Mouse (Mus musculus): Measurements from ENCODE around the gene 1110051M20Rik. TPM values are rescaled to one million over a fixed set of nuclear protein-coding genes. Genes with fewer than 3 reads are reported as not detected.

The 1110051M20Rik gene
- 13.8 TPM for polyA plus RNA-seq (2014; fragmentation: Illumina TruSeq; extraction: RNeasy Lipid Tissue Mini Kit (QIAGEN cat#74804); ENCODE audit: low read depth, low replicate concordance)

DNA sequence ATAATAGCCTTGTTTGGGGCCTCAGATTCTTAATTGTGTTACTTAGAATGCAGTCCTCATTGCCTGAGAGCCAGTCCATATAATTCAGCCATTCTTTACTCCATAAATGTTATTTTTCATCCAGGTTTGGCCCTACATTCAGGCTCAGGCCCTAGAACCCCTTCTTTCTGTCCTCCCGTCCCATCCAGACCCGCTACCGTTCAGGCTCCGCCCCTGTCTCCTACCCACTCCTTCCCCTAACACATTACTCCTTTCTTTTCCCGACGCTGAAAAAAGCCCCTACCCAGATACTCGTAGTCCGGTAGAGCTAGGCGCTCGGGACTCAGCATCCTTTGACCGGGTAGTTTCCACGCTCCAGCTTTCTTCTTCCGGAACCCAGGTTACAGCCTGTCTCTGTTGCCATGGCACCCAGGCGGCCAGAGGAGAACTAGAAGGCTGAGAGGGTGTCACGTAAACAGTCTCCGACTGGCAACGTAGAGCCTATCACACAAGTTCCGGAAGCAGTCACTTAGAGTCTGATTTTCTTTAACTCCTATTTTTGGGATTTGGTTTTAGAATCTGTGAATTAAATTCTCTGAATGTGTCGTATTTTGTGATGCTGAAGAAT lies at the start of gene 1110051M20Rik:
Gene 1110051M20Rik, minus strand, starts transcription at position 419 of the 607 bp plus-strand sequence.

DNA sequence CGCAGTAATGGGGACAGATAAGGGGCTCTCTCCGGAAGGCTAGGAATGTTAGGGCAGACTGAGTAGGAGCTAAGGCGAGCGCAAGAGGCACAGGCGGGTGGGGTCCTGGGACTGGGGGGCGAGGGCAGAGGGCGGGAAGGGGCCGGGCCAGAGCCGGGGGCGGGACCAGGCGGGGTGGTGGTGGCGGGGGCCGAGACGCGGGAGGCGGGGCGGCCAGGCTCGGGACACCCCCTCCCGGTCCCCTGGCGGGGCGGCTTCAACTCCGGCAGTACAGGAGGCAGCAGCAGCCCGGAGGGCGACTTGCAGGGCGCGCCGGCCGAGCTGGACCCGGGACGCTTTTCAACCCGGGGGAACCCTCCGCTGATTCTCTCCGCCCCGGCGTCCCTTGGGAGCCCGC lies 12.8 kb upstream of the 1110051M20Rik start, which contains the start of gene Lrp4:
Gene Lrp4, plus strand, starts transcription at position 253 of the 397 bp plus-strand sequence.

GRCm38 (mm10) chr2:91264711-91265681 lies 179.5 kb downstream of the 1110051M20Rik start, which contains the start of gene Arfgap2:
TSS of gene Arfgap2 (plus strand) at chr2:91264974.

GRCm38 (mm10) chr2:91255661-91256150 lies 188.8 kb downstream of the 1110051M20Rik start, which contains the start of gene Pacsin3:
TSS of gene Pacsin3 (plus strand) at chr2:91255954.

GRCm38 (mm10) chr2:91236601-91237510 lies 207.6 kb downstream of the 1110051M20Rik start, which contains the start of gene Ddb2:
TSS of gene Ddb2 (minus strand) at chr2:91236982.

Other genes with a start within 250 kb of the 1110051M20Rik start
- gene Nr1h3, start 241.9 kb downstream of the 1110051M20Rik start, polyA plus RNA-seq (2014; fragmentation: Illumina TruSeq; extraction: RNeasy Lipid Tissue Mini Kit (QIAGEN cat#74804); ENCODE audit: low read depth, low replicate concordance), result 0.87 TPM
- 70.3 TPM for gene Acp2, start 241.8 kb downstream of the 1110051M20Rik start, polyA plus RNA-seq (2014; fragmentation: Illumina TruSeq; extraction: RNeasy Lipid Tissue Mini Kit (QIAGEN cat#74804); ENCODE audit: low read depth, low replicate concordance)
- 13.6 TPM for gene Ddb2, start 207.7 kb downstream of the 1110051M20Rik start, polyA plus RNA-seq (2014; fragmentation: Illumina TruSeq; extraction: RNeasy Lipid Tissue Mini Kit (QIAGEN cat#74804); ENCODE audit: low read depth, low replicate concordance)
- 5.4 TPM for gene Pacsin3, start 188.8 kb downstream of the 1110051M20Rik start, polyA plus RNA-seq (2014; fragmentation: Illumina TruSeq; extraction: RNeasy Lipid Tissue Mini Kit (QIAGEN cat#74804); ENCODE audit: low read depth, low replicate concordance)
- gene Arfgap2, start 179.7 kb downstream of the 1110051M20Rik start, polyA plus RNA-seq (2014; fragmentation: Illumina TruSeq; extraction: RNeasy Lipid Tissue Mini Kit (QIAGEN cat#74804); ENCODE audit: low read depth, low replicate concordance), result 25.7 TPM
- 1.5 TPM for gene Lrp4, start 12.8 kb upstream of the 1110051M20Rik start, polyA plus RNA-seq (2014; fragmentation: Illumina TruSeq; extraction: RNeasy Lipid Tissue Mini Kit (QIAGEN cat#74804); ENCODE audit: low read depth, low replicate concordance)
- gene Ckap5, start 82.1 kb upstream of the 1110051M20Rik start, polyA plus RNA-seq (2014; fragmentation: Illumina TruSeq; extraction: RNeasy Lipid Tissue Mini Kit (QIAGEN cat#74804); ENCODE audit: low read depth, low replicate concordance), result 76.6 TPM
- gene F2, start 191.7 kb upstream of the 1110051M20Rik start, polyA plus RNA-seq (2014; fragmentation: Illumina TruSeq; extraction: RNeasy Lipid Tissue Mini Kit (QIAGEN cat#74804); ENCODE audit: low read depth, low replicate concordance), result not detected
- gene Zfp408, start 205.1 kb upstream of the 1110051M20Rik start, polyA plus RNA-seq (2014; fragmentation: Illumina TruSeq; extraction: RNeasy Lipid Tissue Mini Kit (QIAGEN cat#74804); ENCODE audit: low read depth, low replicate concordance), result 3.7 TPM
- 17.2 TPM for gene Arhgap1, start 205.2 kb upstream of the 1110051M20Rik start, polyA plus RNA-seq (2014; fragmentation: Illumina TruSeq; extraction: RNeasy Lipid Tissue Mini Kit (QIAGEN cat#74804); ENCODE audit: low read depth, low replicate concordance)